Mouse (Mus musculus): ENCODE measurements around the gene Diaph2.
A peak's percentile ranks its signal among the peaks of the same experiment; 100 is the strongest.

Gene Diaph2

GRCm38 (mm10) chrX:129749571-129750061 lies at the start of gene Diaph2:
Diaph2 (plus strand) TSS chrX:129749742.
- peak; percentile 76 for DNase-seq (ENCODE audit: low read depth, low spot score)

- no peak for DNase-seq (ENCODE audit: low read depth, low spot score)
These were observed 47.8 kb upstream of the Diaph2 start for GRCm38 (mm10) chrX:129701634-129702312.

- DNase-seq (ENCODE audit: low read depth, low spot score), result no peak
These were observed 39.9 kb upstream of the Diaph2 start for GRCm38 (mm10) chrX:129709656-129710055.

- DNase-seq (ENCODE audit: low read depth, low spot score), result no peak
These were observed 20.8 kb upstream of the Diaph2 start for GRCm38 (mm10) chrX:129728717-129729220.

GRCm38 (mm10) chrX:129736562-129736961 lies 13.0 kb upstream of the Diaph2 start:
- no peak for DNase-seq (ENCODE audit: low read depth, low spot score)

GRCm38 (mm10) chrX:129739226-129739625 lies 10.3 kb upstream of the Diaph2 start:
- no peak for DNase-seq (ENCODE audit: low read depth, low spot score)

GRCm38 (mm10) chrX:129742981-129743380 lies 6.6 kb upstream of the Diaph2 start:
- no peak for DNase-seq (ENCODE audit: low read depth, low spot score)

GRCm38 (mm10) chrX:129745976-129746375 lies 3.6 kb upstream of the Diaph2 start:
- no peak for DNase-seq (ENCODE audit: low read depth, low spot score)

GRCm38 (mm10) chrX:129749102-129749501 lies 440 bp upstream of the Diaph2 start:
- no peak for DNase-seq (ENCODE audit: low read depth, low spot score)

- no peak for DNase-seq (ENCODE audit: low read depth, low spot score)
These were observed 590 bp downstream of the Diaph2 start for GRCm38 (mm10) chrX:129750094-129750569.

GRCm38 (mm10) chrX:129750606-129751005 lies 1.1 kb downstream of the Diaph2 start:
- no peak for DNase-seq (ENCODE audit: low read depth, low spot score)

GRCm38 (mm10) chrX:129756606-129757005 lies 7.1 kb downstream of the Diaph2 start:
- no peak for DNase-seq (ENCODE audit: low read depth, low spot score)

- DNase-seq (ENCODE audit: low read depth, low spot score), result no peak
These were observed 13.1 kb downstream of the Diaph2 start for GRCm38 (mm10) chrX:129762649-129763048.

- no peak for DNase-seq (ENCODE audit: low read depth, low spot score)
These were observed 15.8 kb downstream of the Diaph2 start for GRCm38 (mm10) chrX:129765378-129765777.

- no peak for DNase-seq (ENCODE audit: low read depth, low spot score)
These were observed 17.3 kb downstream of the Diaph2 start for GRCm38 (mm10) chrX:129766811-129767210.

- DNase-seq (ENCODE audit: low read depth, low spot score), result no peak
These were observed 21.1 kb downstream of the Diaph2 start for GRCm38 (mm10) chrX:129770625-129771024.

- DNase-seq (ENCODE audit: low read depth, low spot score), result no peak
These were observed 24.2 kb downstream of the Diaph2 start for GRCm38 (mm10) chrX:129773556-129774255.

- no peak for DNase-seq (ENCODE audit: low read depth, low spot score)
These were observed 24.9 kb downstream of the Diaph2 start for GRCm38 (mm10) chrX:129774478-129774877.

GRCm38 (mm10) chrX:129776761-129777160 lies 27.2 kb downstream of the Diaph2 start:
- DNase-seq (ENCODE audit: low read depth, low spot score), result no peak

- no peak for DNase-seq (ENCODE audit: low read depth, low spot score)
These were observed 27.9 kb downstream of the Diaph2 start for GRCm38 (mm10) chrX:129777404-129777962.

- DNase-seq (ENCODE audit: low read depth, low spot score), result no peak
These were observed 32.3 kb downstream of the Diaph2 start for GRCm38 (mm10) chrX:129781844-129782243.

GRCm38 (mm10) chrX:129784062-129784461 lies 34.5 kb downstream of the Diaph2 start:
- no peak for DNase-seq (ENCODE audit: low read depth, low spot score)

Measured in forelimb bud, embryonic 11.5 days (tissue).